Mouse (Mus musculus) stomach, adult 2 months (tissue): ENCODE measurements around the gene Vamp4. TPM values are rescaled to one million over a fixed set of nuclear protein-coding genes. Genes with fewer than 3 reads are reported as not detected.

Source experiments
- polyA plus RNA-seq: library from polyadenylated mRNA; depleted of rRNA; stranded (reverse); fragments of >200 nt; gene quantifications from 2 replicates; pipeline ENCODE4 v1.2.3, GENCODE M21; 2012; rRNA removed

The Vamp4 gene
- polyA plus RNA-seq = 3.4 and 3.7 TPM in 2 replicates

GRCm38 (mm10) chr1:162570260-162570748 is at the start of gene Vamp4:
Vamp4 (plus strand) TSS chr1:162570515.

GRCm38 (mm10) chr1:162548016-162548916 is 22.0 kb upstream of the Vamp4 start, which contains the start of gene Mettl13:
Mettl13 (minus strand) TSS chr1:162548551.

DNA sequence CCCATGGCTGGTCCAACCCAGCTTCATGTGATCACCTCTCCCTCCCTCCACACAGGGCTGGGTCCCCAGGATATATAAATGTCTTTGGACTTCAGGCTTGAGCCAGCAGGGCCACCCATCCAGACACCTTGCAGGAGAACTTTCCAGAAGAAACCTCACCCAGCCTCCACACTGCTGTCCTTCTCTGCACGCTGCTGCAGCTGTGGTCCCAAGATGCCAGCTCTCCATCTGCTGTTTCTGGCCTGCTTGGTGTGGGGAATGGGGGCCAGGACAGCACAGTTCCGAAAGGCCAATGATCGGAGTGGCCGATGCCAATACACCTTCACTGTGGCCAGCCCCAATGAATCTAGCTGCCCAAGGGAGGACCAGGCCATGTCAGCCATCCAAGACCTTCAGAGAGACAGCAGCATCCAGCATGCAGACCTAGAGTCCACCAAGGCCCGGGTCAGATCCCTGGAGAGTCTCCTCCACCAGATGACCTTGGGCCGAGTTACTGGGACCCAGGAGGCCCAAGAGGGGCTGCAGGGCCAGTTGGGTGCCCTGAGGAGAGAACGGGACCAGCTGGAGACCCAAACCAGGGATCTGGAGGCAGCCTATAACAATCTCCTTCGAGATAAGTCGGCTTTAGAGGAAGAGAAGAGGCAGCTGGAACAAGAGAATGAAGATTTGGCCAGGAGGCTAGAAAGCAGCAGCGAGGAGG is 68.9 kb downstream of the Vamp4 start, which contains the start of gene Myoc:
Gene Myoc, plus strand, starts transcription at position 105 of the 700 bp plus-strand sequence.

Other genes starting within 250 kb of the Vamp4 start
- gene Dnm3, start 92.5 kb upstream of the Vamp4 start, polyA plus RNA-seq = 0.15 and 0.66 TPM in 2 replicates
- 0.97 and 1.5 TPM in 2 replicates for gene Mettl13, start 22.0 kb upstream of the Vamp4 start, polyA plus RNA-seq
- gene Myoc, start 68.6 kb downstream of the Vamp4 start, polyA plus RNA-seq = 0.12 and 0.15 TPM in 2 replicates
- not detected in 2 replicates for gene Myocos, start 87.7 kb downstream of the Vamp4 start, polyA plus RNA-seq
- 7.8 and 12.9 TPM in 2 replicates for gene Prrc2c, start 170.0 kb downstream of the Vamp4 start, polyA plus RNA-seq
- 0.13 TPM in 1 of 2 replicates, not detected in the other for gene Fmo4, start 243.5 kb downstream of the Vamp4 start, polyA plus RNA-seq